Mouse (Mus musculus) CH12.LX (cell line): ENCODE results near the gene Pou2f1. TPM values are rescaled to one million over a fixed set of nuclear protein-coding genes. Genes with fewer than 3 reads are reported as not detected.

ENCODE experiments used
- DNase-seq: peaks from one replicate; pipeline ENCODE4 v3.0.0-alpha.2; 2013; ENCODE audit errors: extremely low read depth
- H3K27ac ChIP-seq: 2 replicates; pipeline ENCODE4 v1.5.1; 2012; ENCODE audit warnings: low read depth, mild to moderate bottlenecking, control low read depth, moderate library complexity; ENCODE audit not compliant: insufficient read depth
- H3K27me3 ChIP-seq: replicated peaks from 2 replicates; pipeline ENCODE3; 2012; ENCODE audit warnings: inconsistent platforms
- H3K36me3 ChIP-seq, 2 experiments: replicated peaks in 1 of 2; 2 replicates each; pipeline versions ENCODE3 to v1.6.1; 2012; ENCODE audit warnings: inconsistent platforms in 1 of 2, low read length in 1 of 2, mild to moderate bottlenecking in 1 of 2, mixed read lengths in 1 of 2, moderate library complexity in 1 of 2; ENCODE audit not compliant: control insufficient read depth in 1 of 2, insufficient read depth in 1 of 2
- H3K4me1 ChIP-seq, 2 experiments: 2 replicates each; pipeline ENCODE4 v1.6.1; 2012; ENCODE audit warnings: inconsistent platforms in 1 of 2, moderate library complexity in 1 of 2; ENCODE audit not compliant: insufficient read depth in 2 of 2, control insufficient read depth in 1 of 2
- H3K4me2 ChIP-seq: 2 replicates; pipeline ENCODE4 v1.6.1; 2012; ENCODE audit warnings: low read depth, mild to moderate bottlenecking, control low read depth; ENCODE audit not compliant: poor library complexity, insufficient read depth, severe bottlenecking
- H3K4me3 ChIP-seq, 3 experiments: fragments of 150-350 bp in 1 of 3; sonication (generic) in 1 of 3; replicated peaks in 1 of 3; 2 replicates each; pipeline versions ENCODE3 to v1.5.1; 2011 to 2012; ENCODE audit warnings: low read depth in 2 of 3, low read length in 2 of 3, mild to moderate bottlenecking in 2 of 3, moderate library complexity in 2 of 3, control low read depth in 1 of 3, improper control_type of control experiment in 1 of 3, inconsistent platforms in 1 of 3, mixed read lengths in 1 of 3; ENCODE audit not compliant: poor library complexity in 1 of 3
- H3K79me2 ChIP-seq: replicated peaks from 2 replicates; pipeline ENCODE4 v1.6.1; 2012; ENCODE audit warnings: mild to moderate bottlenecking, moderate library complexity; ENCODE audit not compliant: control insufficient read depth, poor library complexity, insufficient read depth, severe bottlenecking; ENCODE audit errors: extremely low read depth
- H3K9ac ChIP-seq: 2 replicates; pipeline ENCODE4 v1.6.1; 2012; ENCODE audit warnings: low read depth, mild to moderate bottlenecking, control low read depth, moderate library complexity; ENCODE audit not compliant: insufficient read depth
- H3K9me3 ChIP-seq: replicated peaks from 2 replicates; pipeline ENCODE3; 2012; ENCODE audit warnings: low read length, inconsistent platforms, mixed read lengths
- BHLHE40 ChIP-seq: IDR thresholded peaks from 2 replicates; pipeline ENCODE4 v1.6.1; 2011; ENCODE audit warnings: mild to moderate bottlenecking, low read depth, low read length, improper control_type of control experiment
- CTCF ChIP-seq, 2 experiments: IDR thresholded peaks in 1 of 2; conservative IDR thresholded peaks in 1 of 2; 2 replicates each; pipeline ENCODE4 v1.5.1; 2011 to 2012; ENCODE audit warnings: low read depth in 2 of 2, low read length in 2 of 2, improper control_type of control experiment in 1 of 2, inconsistent platforms in 1 of 2, mild to moderate bottlenecking in 1 of 2, moderate library complexity in 1 of 2
- E2F4 ChIP-seq: IDR thresholded peaks from 2 replicates; pipeline ENCODE4 v1.6.1; 2011; ENCODE audit warnings: low read depth, low read length, improper control_type of control experiment; ENCODE audit not compliant: insufficient replicate concordance
- ELF1 ChIP-seq: IDR thresholded peaks from 2 replicates; pipeline ENCODE4 v1.6.1; 2014; ENCODE audit warnings: low read depth, mild to moderate bottlenecking, inconsistent platforms, low read length, improper control_type of control experiment
- EP300 ChIP-seq: IDR thresholded peaks from 2 replicates; pipeline ENCODE4 v1.6.1; 2011; ENCODE audit warnings: low read length, improper control_type of control experiment
- GABPA ChIP-seq: IDR thresholded peaks from 2 replicates; pipeline ENCODE4 v1.6.1; 2012; ENCODE audit warnings: low read depth, low read length, improper control_type of control experiment, inconsistent platforms; ENCODE audit not compliant: insufficient replicate concordance
- HCFC1 ChIP-seq: IDR thresholded peaks from 2 replicates; pipeline ENCODE4 v1.6.1; 2012; ENCODE audit warnings: low read depth, mild to moderate bottlenecking, inconsistent platforms, low read length, improper control_type of control experiment
- IRF4 ChIP-seq: IDR thresholded peaks from 2 replicates; pipeline ENCODE4 v1.6.1; 2014; ENCODE audit warnings: low read depth, mild to moderate bottlenecking, inconsistent platforms, low read length, improper control_type of control experiment
- JUN ChIP-seq: IDR thresholded peaks from 2 replicates; pipeline ENCODE4 v1.6.1; 2011; ENCODE audit warnings: low read depth, mild to moderate bottlenecking, low read length, improper control_type of control experiment, moderate library complexity; ENCODE audit not compliant: insufficient read depth
- KAT2A ChIP-seq: IDR thresholded peaks from 2 replicates; pipeline ENCODE4 v1.6.1; 2012; ENCODE audit warnings: low read length, improper control_type of control experiment, inconsistent platforms; ENCODE audit not compliant: insufficient replicate concordance
- MAFK ChIP-seq: IDR thresholded peaks from 2 replicates; pipeline ENCODE4 v1.6.1; 2011; ENCODE audit warnings: low read length, improper control_type of control experiment; ENCODE audit not compliant: insufficient replicate concordance
- MEF2A ChIP-seq: IDR thresholded peaks from 2 replicates; pipeline ENCODE4 v1.6.1; 2014; ENCODE audit warnings: low read depth, mild to moderate bottlenecking, inconsistent platforms, low read length, improper control_type of control experiment, borderline replicate concordance
- MXI1 ChIP-seq: IDR thresholded peaks from 2 replicates; pipeline ENCODE4 v1.6.1; 2011; ENCODE audit warnings: mild to moderate bottlenecking, low read depth, low read length, improper control_type of control experiment
- NELFE ChIP-seq: IDR thresholded peaks from 2 replicates; pipeline ENCODE4 v1.6.1; 2011; ENCODE audit warnings: low read depth, low read length, improper control_type of control experiment
- NRF1 ChIP-seq: IDR thresholded peaks from 2 replicates; pipeline ENCODE4 v1.6.1; 2014; ENCODE audit warnings: low read depth, mild to moderate bottlenecking, inconsistent platforms, low read length, improper control_type of control experiment, moderate library complexity
- PAX5 ChIP-seq: IDR thresholded peaks from 2 replicates; pipeline ENCODE4 v1.6.1; 2012; ENCODE audit warnings: low read length, inconsistent platforms, mixed read lengths
- SIN3A ChIP-seq: IDR thresholded peaks from 2 replicates; pipeline ENCODE4 v1.6.1; 2012; ENCODE audit warnings: low read length, improper control_type of control experiment, inconsistent platforms
- SMC3 ChIP-seq: IDR thresholded peaks from 2 replicates; pipeline ENCODE4 v1.6.1; 2011; ENCODE audit warnings: low read depth, low read length, improper control_type of control experiment
- dilution Hi-C: fragments of 300-500 bp; cut with MboI; formaldehyde crosslinking; loops from 2 replicates; pipeline ENCODE4 v1.14.3; 2020; ENCODE audit warnings: low sequenced_read_pairs; ENCODE audit not compliant: extremely low pct_unique_long_range_greater_than_20kb, extremely low pct_ligation_motif_present
- in situ Hi-C: fragments of 300-500 bp; cut with MboI; formaldehyde crosslinking; loops from 3 replicates; pipeline ENCODE4 v1.14.3; 2019; ENCODE audit warnings: low sequenced_read_pairs, low pct_ligation_motif_present, low pct_unique_long_range_greater_than_20kb, mixed read lengths
- polyA plus RNA-seq: library from polyadenylated mRNA; unstranded; fragments of >175 nt; gene quantifications from 2 replicates; pipeline ENCODE4 v1.2.1, GENCODE M21; 2012; ENCODE audit warnings: low read depth; ENCODE audit not compliant: insufficient read length
- total RNA-seq, 2 experiments: library from RNA; depleted of rRNA; stranded (reverse); fragments of 300-350 nt in 1 of 2; fragments of >200 nt in 1 of 2; gene quantifications; 2 replicates each; pipeline ENCODE4 v1.2.3; 2012 to 2014

Gene Pou2f1
- total and polyA plus RNA-seq, 3 experiments = 6.4 to 18.3 (median 7.4) TPM

DNA sequence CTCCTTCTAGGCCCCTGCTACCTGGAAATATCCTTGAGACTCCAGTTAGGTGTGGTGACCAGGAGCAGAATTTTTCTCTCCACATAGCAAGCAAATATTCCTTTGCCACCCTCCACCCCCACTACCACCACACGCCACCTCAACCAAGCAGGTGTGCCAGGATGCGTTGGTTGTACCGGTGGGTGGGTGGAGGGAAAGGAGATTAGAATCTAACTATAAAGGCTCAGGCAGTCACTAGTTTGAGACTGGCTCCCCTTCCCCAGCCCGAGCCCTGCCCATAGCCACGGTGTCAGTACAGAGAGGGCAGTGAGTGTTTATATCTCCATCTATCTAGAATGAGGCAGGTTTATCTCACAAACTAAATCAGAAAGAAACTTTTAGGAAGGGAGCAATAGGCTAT lies 174.3 kb downstream of the Pou2f1 start:
- Histone ChIP-seq H3K9ac (no peak overlapping the region), H3K27ac (no peak overlapping the region), H3K9me3 (no peaks in the 10 kb centered on the region), H3K36me3 (no peaks in the 10 kb centered on the region), H3K4me3 (no peak overlapping the region), H3K27me3 (no peaks in the 10 kb centered on the region)
- no peak for DNase-seq
- TF ChIP-seq MAFK = no peak
- TF ChIP-seq E2F4 = no peak
- TF ChIP-seq SMC3 = no peak
- no peak for TF ChIP-seq ELF1
- TF ChIP-seq JUN = no peak
- no peak for TF ChIP-seq CTCF (conservative IDR thresholded peaks at IDR 0.05 in 1 of 2, IDR thresholded peaks at IDR 0.05 in 1 of 2; ENCODE audit: low read depth in 2 of 2, low read length in 2 of 2)
- TF ChIP-seq HCFC1 = no peak
- TF ChIP-seq, all 38 proteins: peak for 0
- Histone ChIP-seq H3K79me2 (no peaks in the 10 kb centered on the region), H3K4me1 (0 out of 4 replicates have a peak, but pooled peaks cover 0 to 3% of the 10 kb centered on the region in 2 experiments), H3K4me2 (no peak overlapping the region)
- dilution Hi-C loops (no loop called here), in situ Hi-C loops (no loop called here)

DNA sequence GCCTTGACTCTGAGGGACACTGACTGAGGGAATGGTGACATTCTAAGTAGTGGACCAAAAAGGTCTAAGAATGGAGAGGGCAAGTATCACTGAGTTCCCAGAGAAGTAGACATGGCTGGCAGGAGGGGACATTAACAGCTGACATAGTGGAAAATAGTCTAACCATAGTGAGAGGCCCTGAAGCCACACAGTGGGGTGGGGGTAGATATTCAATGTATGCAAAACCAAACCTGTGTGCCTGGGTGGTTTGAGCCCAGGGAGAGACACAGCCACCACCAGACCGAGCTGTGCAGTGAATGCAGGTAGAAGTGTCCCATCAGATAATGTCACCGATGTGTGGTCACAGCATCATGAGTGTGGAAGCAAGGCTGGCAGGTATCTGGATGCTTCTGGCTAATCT lies 180.4 kb downstream of the Pou2f1 start:
- Histone ChIP-seq H3K27me3 (no peaks in the 10 kb centered on the region), H3K79me2 (no peaks in the 10 kb centered on the region), H3K36me3 (no peaks in the 10 kb centered on the region), H3K9ac (no peak overlapping the region), H3K4me3 (no peak overlapping the region), H3K4me2 (no peak overlapping the region), H3K9me3 (no peaks in the 10 kb centered on the region)
- peak; percentile 13 for DNase-seq
- dilution Hi-C loops = no loop called here
- TF ChIP-seq EP300 (peak; percentile 37; the same call in 1 of the 2 replicates), SIN3A (no peak), KAT2A (no peak), GABPA (no peak), MAFK (0 out of 2 replicates have a peak, but pooled peaks have one; percentile 10), NELFE (no peak), BHLHE40 (0 out of 2 replicates have a peak, but pooled peaks have one; percentile 18), MEF2A (no peak), IRF4 (0 out of 2 replicates have a peak, but pooled peaks have one; percentile 11), PAX5 (no peak), NRF1 (no peak), HCFC1 (no peak), MXI1 (no peak), JUN (no peak)
- TF ChIP-seq, all 38 proteins: peak for 4
- in situ Hi-C loops = loop anchor here (25.0 kb wide), 1 partner anchor 565 kb away; the partner anchor contains the start of gene Tada1
- Histone ChIP-seq H3K4me1 (peaks cover 9 to 12% of the 10 kb centered on the region in 2 experiments), H3K27ac (no peak overlapping the region)
